Mouse (Mus musculus): ENCODE results near the gene Fam189a2. TPM values are rescaled to one million over a fixed set of nuclear protein-coding genes. Genes with fewer than 3 reads are reported as not detected.

The Fam189a2 gene
- total RNA-seq, 2 experiments from 2014 or later = 23.9 to 33.6 TPM

DNA sequence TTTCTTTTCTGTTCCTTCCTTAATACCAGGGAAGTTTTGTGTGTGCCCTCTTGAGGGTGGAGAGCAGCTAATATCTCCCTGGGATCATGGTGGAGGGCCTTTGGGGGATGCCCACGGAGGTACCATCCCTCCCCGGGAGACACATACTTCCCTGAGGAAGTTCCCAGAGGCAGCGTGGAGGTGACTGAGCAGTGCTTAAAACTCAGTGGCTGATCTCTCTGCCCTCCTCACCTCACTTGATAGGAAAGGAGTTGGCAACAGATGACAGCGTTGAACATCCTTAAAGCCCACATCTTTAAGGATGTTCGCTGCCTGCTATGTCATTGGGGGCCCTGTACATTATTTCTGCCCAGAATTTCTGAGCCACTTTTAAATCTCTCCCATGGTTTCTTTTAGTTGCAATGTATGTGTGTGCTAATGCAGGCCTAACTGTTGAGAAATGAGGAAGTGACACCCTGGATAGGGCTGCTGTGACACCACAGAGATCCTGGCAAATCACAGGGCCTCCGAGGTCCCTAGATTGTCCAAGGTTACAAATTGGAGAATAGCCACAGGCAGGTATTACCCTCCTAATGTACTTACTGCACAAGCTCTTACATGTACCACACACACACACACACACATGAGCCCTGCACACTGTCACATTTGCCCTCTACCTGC lies 84.7 kb downstream of the Fam189a2 start:
- no peak for DNase-seq (ENCODE audit: low spot score)

GRCm38 (mm10) chr19:23942886-23943285 lies 87.9 kb downstream of the Fam189a2 start:
- DNase-seq (ENCODE audit: low spot score) = no peak

DNA sequence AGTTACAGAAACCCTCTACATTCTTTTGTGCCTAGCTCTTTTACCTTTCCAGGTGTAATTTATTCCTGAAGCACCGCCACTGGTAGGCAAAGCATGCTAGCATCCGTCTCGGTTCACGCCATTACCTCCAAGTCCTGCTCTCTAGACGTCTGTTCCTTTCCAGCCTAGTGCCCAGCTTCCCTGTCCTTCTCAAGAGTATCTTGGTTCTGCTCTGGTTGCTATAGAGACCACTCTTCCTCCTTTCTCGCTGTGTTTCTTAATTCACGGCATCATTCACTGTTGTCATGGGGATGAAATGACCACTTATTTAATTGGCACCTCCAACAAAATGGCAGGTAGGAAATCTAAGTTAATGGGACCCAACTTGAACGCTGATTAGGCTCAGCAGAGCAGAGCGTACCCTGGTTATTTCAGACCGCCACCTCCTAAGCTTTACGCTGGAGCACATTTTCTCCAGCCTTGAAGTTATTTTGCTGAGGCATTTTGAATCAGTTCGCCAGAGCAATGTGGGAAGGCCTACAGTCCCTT lies 89.3 kb downstream of the Fam189a2 start:
- DNase-seq (ENCODE audit: low spot score) = no peak

GRCm38 (mm10) chr19:23930826-23931225 lies 100.0 kb downstream of the Fam189a2 start:
- no peak for DNase-seq (ENCODE audit: low spot score)

DNA sequence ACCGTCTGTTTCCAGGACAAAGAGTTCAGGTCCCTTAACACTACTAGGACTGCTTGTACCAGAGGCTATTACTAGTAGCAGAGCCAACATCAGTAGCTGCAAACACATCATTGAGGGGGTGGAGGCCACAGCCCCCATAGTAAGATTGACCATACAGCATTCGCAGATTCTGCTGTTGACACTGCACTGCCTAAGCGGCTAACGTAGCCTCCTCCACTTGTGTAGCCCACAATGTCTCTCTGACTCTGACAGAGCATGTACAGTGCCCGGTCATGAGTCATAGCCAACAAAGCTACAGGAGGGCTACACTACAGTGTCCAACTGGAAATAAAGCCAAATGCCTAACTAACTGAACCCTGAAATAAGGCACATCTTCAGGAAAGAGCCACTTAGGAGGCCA lies 105.3 kb downstream of the Fam189a2 start:
- no peak for DNase-seq (ENCODE audit: low spot score)

DNA sequence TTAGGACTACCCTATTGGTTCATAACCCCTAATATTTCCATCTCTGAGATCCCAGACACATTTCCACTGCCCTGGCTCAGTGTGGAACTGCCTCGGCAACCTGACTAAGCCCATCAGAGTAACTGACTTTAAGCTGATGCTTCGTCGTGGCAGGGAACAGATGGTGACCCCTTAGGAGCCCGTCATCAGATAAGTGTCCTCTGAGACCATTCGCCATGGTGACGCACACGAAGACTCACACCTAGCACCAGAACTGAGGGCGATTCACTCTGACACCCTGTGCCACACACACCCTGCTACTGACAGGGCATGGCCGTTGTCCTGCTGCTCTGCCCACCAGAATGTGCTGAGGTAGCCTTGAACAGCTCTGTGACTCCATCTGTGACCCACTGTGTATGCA lies 106.0 kb downstream of the Fam189a2 start:
- no peak for DNase-seq (ENCODE audit: low spot score)

DNA sequence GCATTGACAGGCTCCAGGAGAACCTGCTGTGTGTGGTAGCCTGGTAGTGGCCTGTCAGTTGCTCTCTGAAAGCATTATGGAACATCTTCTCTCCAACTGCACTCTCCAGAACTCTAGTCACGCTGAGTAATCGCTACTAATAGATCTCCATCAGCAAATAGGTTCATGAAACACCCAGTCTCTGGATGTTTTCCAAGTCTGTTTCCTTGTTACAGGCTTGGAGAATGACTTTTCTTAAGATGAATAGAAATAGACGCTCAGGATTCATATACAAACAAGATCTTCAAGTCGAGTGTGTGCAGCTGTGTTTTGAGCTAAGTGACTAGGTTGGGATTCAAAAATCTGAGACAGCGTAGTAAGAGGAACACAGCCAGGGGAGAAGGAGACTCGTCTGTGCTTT lies 106.8 kb downstream of the Fam189a2 start:
- no peak for DNase-seq (ENCODE audit: low spot score)

Other genes with a start within 250 kb of the Fam189a2 start
- 1 to 10 TPM; 2.9 to 5.2 TPM for gene Tjp2, start 194.0 kb upstream of the Fam189a2 start, total RNA-seq (2021)
- gene Fxn, start 249.6 kb upstream of the Fam189a2 start, total RNA-seq (2021) = 10 to 100 TPM; 18.0 to 19.2 TPM